Mouse (Mus musculus) olfactory bulb, adult 2 months (tissue): ENCODE results near the gene Cers4.

ENCODE experiments used
- CTCF ChIP-seq: fragments of 200-500 bp; IDR thresholded peaks from 2 replicates; pipeline ENCODE4 v1.5.1; 2012; ENCODE audit warnings: low read depth, mild to moderate bottlenecking, low read length, moderate library complexity; ENCODE audit not compliant: insufficient read depth
- POLR2A ChIP-seq: fragments of 200-500 bp; IDR thresholded peaks from 2 replicates; pipeline ENCODE4 v1.6.1; 2012; ENCODE audit warnings: mild to moderate bottlenecking, low read depth, low read length, moderate library complexity; ENCODE audit not compliant: insufficient read depth

DNA sequence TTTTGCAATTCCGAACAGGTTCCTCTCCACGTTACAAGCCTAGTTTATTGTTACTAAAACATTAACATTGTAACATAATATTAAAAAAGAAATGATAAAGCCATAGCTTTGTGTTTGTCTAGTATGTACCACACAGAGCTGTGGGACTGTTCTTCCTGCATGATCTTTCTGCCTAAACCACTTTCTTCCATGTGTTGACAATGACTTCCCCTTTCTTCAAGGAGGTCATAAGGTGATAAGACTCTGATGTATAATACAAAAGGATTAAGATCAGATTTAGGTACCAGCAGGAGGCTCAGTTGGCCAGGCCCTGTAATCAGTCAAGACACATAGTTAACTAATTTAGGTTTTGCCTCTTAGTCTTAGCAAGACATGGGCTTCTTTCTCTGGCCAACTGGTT lies 34.7 kb upstream of the Cers4 start:
- TF ChIP-seq POLR2A (no peak), CTCF (no peak)
